Mouse (Mus musculus) kidney, embryonic 14.5 days (tissue): ENCODE results near the gene Dirc2. TPM values are rescaled to one million over a fixed set of nuclear protein-coding genes. Genes with fewer than 3 reads are reported as not detected.

ENCODE experiments used
- ATAC-seq: fragments of 200-750 bp; cut with Nextera tagmentation; 2 replicates; pipeline ENCODE4 v1.8.0; 2017; ENCODE audit warnings: moderate number of reproducible peaks, mild to moderate bottlenecking, moderate TSS enrichment, moderate library complexity; ENCODE audit not compliant: low FRiP score, low TSS enrichment
- H3K27ac ChIP-seq: fragments of 300-500 bp; sonication (generic); 2 replicates; pipeline ENCODE4 v1.5.1; 2014; ENCODE audit warnings: low read depth, mild to moderate bottlenecking, low read length, moderate library complexity, mixed read lengths
- H3K27me3 ChIP-seq: fragments of 300-500 bp; sonication (generic); 2 replicates; pipeline ENCODE4 v1.6.1; 2014; ENCODE audit warnings: mild to moderate bottlenecking, low read length; ENCODE audit not compliant: control insufficient read depth, insufficient read depth
- H3K36me3 ChIP-seq: fragments of 300-500 bp; sonication (generic); 2 replicates; pipeline ENCODE4 v1.6.1; 2014; ENCODE audit warnings: low read length, mixed read lengths; ENCODE audit not compliant: control insufficient read depth, insufficient read depth
- H3K4me1 ChIP-seq: fragments of 300-500 bp; sonication (generic); 2 replicates; pipeline ENCODE4 v1.6.1; 2014; ENCODE audit warnings: low read length, mixed read lengths; ENCODE audit not compliant: control insufficient read depth, insufficient read depth
- H3K4me2 ChIP-seq: fragments of 300-500 bp; sonication (generic); replicated peaks from 2 replicates; pipeline ENCODE4 v1.6.1; 2014; ENCODE audit warnings: low read depth, mild to moderate bottlenecking, low read length
- H3K4me3 ChIP-seq: fragments of 300-500 bp; sonication (generic); 2 replicates; pipeline ENCODE4 v1.5.1; 2014; ENCODE audit warnings: mild to moderate bottlenecking, low read length
- H3K9ac ChIP-seq: fragments of 300-500 bp; sonication (generic); 2 replicates; pipeline ENCODE4 v1.6.1; 2014; ENCODE audit warnings: low read depth, mild to moderate bottlenecking, low read length, moderate library complexity
- H3K9me3 ChIP-seq: fragments of 300-500 bp; sonication (generic); 2 replicates; pipeline ENCODE4 v1.6.1; 2016; ENCODE audit warnings: low read length; ENCODE audit not compliant: control insufficient read depth
- WGBS: fragments of 180-500 bp; shearing (Covaris S2); extraction: QIAGEN DNeasy Blood & Tissue Kit; methylation state at CpG from one replicate; pipeline ENCODE4 v1.1.7; 2014; 5-methylcytosine and 5-hydroxymethylcytosine counted together
- polyA plus RNA-seq: library from polyadenylated mRNA; unstranded; fragments of >200 nt; fragmentation: Nextera tagmentation; extraction: Ambion mirVana; gene quantifications from 2 replicates; pipeline ENCODE4 v1.2.1, GENCODE M21; 2014

Gene Dirc2
- 14.3 and 17.9 TPM in 2 replicates for polyA plus RNA-seq

DNA sequence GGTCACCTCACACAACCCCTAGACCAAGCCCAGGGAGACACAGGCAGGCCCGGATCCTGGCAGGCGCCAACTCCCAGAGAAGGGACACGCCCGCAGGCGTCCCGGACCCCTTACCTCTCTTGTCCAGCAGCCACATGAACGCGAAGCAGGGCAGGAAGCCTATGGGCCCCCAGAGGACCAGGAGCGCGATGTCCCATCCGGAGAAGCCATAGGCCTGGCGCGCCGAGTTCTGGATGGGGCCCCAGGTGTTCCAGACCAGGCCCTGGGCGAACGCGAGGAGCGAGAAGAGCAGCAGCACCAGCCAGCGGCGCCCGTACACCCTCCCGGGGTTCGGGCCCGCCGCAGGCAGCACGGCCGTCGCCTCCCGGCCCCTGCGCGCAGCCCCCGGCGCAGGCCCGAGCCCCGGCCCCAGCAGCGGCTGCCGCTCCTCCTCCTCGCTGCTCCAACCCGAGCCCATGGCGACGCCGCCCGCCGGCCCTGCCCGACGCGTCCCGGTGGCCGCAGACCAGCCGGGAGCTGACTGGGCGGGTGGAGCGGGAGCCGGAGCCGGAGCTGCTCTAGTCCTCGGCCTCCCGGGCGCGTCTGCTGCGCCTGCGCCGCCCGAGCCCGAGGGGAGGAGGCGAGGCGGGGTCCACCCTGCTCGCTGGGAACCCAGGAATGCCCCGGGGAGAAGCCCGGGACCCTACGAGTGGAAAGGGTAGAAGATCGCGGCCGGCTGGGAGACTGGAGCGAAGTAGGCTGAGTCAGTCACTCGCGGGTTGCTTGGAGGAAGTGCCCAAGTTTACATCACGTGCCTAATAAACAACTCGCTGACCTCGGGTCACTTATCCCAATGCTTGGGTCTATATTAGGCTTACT is at the start of gene Dirc2:
Gene Dirc2, minus strand, starts transcription at position 572 of the 858 bp plus-strand sequence.
- peaks cover 5% of the 10 kb centered on the region; the same call in 1 of the 2 replicates for H3K4me1 ChIP-seq
- WGBS, result under 1% methylated on average over 61 of the region's 78 CpGs
- 0 out of 2 replicates have a peak within 1 kb of the TSS, but pooled peaks have one; percentile 0 for H3K27ac ChIP-seq
- no peaks in the 10 kb centered on the region for H3K36me3 ChIP-seq
- H3K9ac ChIP-seq, result peak within 1 kb of the TSS; percentile 80
- ATAC-seq, result peak; percentile 86
- H3K9me3 ChIP-seq, result no peaks in the 10 kb centered on the region
- H3K4me2 ChIP-seq, result peak within 1 kb of the TSS; percentile 60
- no peaks in the 10 kb centered on the region for H3K27me3 ChIP-seq
- H3K4me3 ChIP-seq, result peak within 1 kb of the TSS; percentile 77

GRCm38 (mm10) chr16:35817255-35818089 is 48.3 kb upstream of the Dirc2 start:
- H3K27ac ChIP-seq, result no peak overlapping the region
- no peak overlapping the region for H3K4me2 ChIP-seq
- peaks cover 5% of the 10 kb centered on the region for H3K36me3 ChIP-seq
- no peak overlapping the region for H3K4me3 ChIP-seq
- no peaks in the 10 kb centered on the region for H3K27me3 ChIP-seq
- 37% methylated on average over 13 of the region's 13 CpGs for whole genome bisulfite sequencing
- H3K9me3 ChIP-seq, result no peaks in the 10 kb centered on the region
- no peak overlapping the region for H3K9ac ChIP-seq
- ATAC-seq, result peak; percentile 69; the same call in 1 of the 2 replicates
- H3K4me1 ChIP-seq, result 0 out of 2 replicates have a peak, but pooled peaks cover 3% of the 10 kb centered on the region

- no peaks in the 10 kb centered on the region for H3K27me3 ChIP-seq
- ATAC-seq, result no peak
- H3K9me3 ChIP-seq, result peaks cover 4% of the 10 kb centered on the region; the same call in 1 of the 2 replicates
- H3K9ac ChIP-seq, result no peak overlapping the region
- no peak overlapping the region for H3K27ac ChIP-seq
- H3K4me1 ChIP-seq, result 0 out of 2 replicates have a peak, but pooled peaks cover 3% of the 10 kb centered on the region
- H3K36me3 ChIP-seq, result peaks cover 3% of the 10 kb centered on the region
- H3K4me3 ChIP-seq, result no peak overlapping the region
- H3K4me2 ChIP-seq, result no peak overlapping the region
- WGBS, result 38% methylated on average over 3 of the region's 3 CpGs
These were observed 44.0 kb upstream of the Dirc2 start for GRCm38 (mm10) chr16:35813119-35813518.

- no peak overlapping the region for H3K4me3 ChIP-seq
- no peaks in the 10 kb centered on the region; the same call in 1 of the 2 replicates for H3K36me3 ChIP-seq
- no peak overlapping the region for H3K9ac ChIP-seq
- 100% methylated on average over 2 of the region's 2 CpGs for WGBS
- H3K4me2 ChIP-seq, result no peak overlapping the region
- 0 out of 2 replicates have a peak, but pooled peaks cover 3% of the 10 kb centered on the region for H3K4me1 ChIP-seq
- H3K27ac ChIP-seq, result no peak overlapping the region
- H3K27me3 ChIP-seq, result no peaks in the 10 kb centered on the region
- H3K9me3 ChIP-seq, result peaks cover 4% of the 10 kb centered on the region; the same call in 1 of the 2 replicates
- ATAC-seq, result no peak
These were observed 39.7 kb upstream of the Dirc2 start for GRCm38 (mm10) chr16:35808838-35809237.

- no peak for ATAC-seq
- H3K27ac ChIP-seq, result no peak overlapping the region
- no peak overlapping the region for H3K4me3 ChIP-seq
- H3K36me3 ChIP-seq, result no peaks in the 10 kb centered on the region; the same call in 1 of the 2 replicates
- WGBS, result 89% methylated on average over 4 of the region's 4 CpGs
- H3K4me2 ChIP-seq, result no peak overlapping the region
- no peaks in the 10 kb centered on the region for H3K27me3 ChIP-seq
- H3K9ac ChIP-seq, result no peak overlapping the region
- H3K9me3 ChIP-seq, result peaks cover 4% of the 10 kb centered on the region; the same call in 1 of the 2 replicates
- no peaks in the 10 kb centered on the region for H3K4me1 ChIP-seq
These were observed 38.5 kb upstream of the Dirc2 start for GRCm38 (mm10) chr16:35807663-35807992.

DNA sequence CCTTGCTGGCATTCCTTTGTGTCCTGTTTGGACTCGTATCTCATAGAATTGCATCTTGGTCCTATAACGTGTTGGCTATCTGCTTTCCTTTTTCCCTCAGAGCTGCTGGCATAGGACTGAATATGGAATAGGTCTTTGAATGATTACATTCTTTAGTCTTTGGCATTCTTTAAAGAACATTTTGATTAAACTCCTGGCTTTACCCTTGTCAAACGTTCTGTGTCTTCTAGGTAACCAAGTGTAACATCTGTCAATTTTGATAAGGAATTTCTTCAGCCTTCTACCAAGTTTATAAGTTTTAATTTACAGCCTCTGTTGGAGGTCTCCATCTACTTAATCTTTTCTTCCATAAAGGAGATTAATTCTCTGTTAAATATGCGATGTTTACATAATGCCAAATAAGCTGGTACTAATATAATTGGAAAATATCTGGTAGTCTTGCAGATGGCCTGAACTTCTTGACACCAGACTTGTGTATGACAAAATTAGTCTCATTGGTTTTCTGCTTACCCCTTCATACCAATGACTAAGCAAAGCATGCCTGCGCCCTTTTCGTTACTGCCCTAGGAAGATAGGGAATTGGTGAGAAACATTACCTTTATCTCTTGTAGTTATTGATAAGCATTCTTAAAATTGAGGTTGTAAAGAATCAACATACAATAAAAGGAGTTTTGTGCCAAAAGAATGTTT is 38.0 kb upstream of the Dirc2 start:
- Histone ChIP-seq H3K9me3 (peaks cover 4% of the 10 kb centered on the region; the same call in 1 of the 2 replicates), H3K4me3 (no peak overlapping the region), H3K36me3 (no peaks in the 10 kb centered on the region; the same call in 1 of the 2 replicates), H3K27me3 (no peaks in the 10 kb centered on the region), H3K4me1 (no peaks in the 10 kb centered on the region), H3K27ac (no peak overlapping the region), H3K9ac (no peak overlapping the region), H3K4me2 (no peak overlapping the region)
- no peak for ATAC-seq
- 96% methylated on average over 6 of the region's 6 CpGs for WGBS

- H3K9ac ChIP-seq, result no peak overlapping the region
- peaks cover under 1% of the 10 kb centered on the region; the same call in 1 of the 2 replicates for H3K9me3 ChIP-seq
- H3K27me3 ChIP-seq, result no peaks in the 10 kb centered on the region
- ATAC-seq, result no peak
- no peak overlapping the region for H3K4me2 ChIP-seq
- no peaks in the 10 kb centered on the region for H3K4me1 ChIP-seq
- H3K27ac ChIP-seq, result no peak overlapping the region
- H3K36me3 ChIP-seq, result no peaks in the 10 kb centered on the region; the same call in 1 of the 2 replicates
- WGBS, result 87% methylated on average over 4 of the region's 4 CpGs
- no peak overlapping the region for H3K4me3 ChIP-seq
These were observed 34.6 kb upstream of the Dirc2 start for GRCm38 (mm10) chr16:35803723-35804122.

DNA sequence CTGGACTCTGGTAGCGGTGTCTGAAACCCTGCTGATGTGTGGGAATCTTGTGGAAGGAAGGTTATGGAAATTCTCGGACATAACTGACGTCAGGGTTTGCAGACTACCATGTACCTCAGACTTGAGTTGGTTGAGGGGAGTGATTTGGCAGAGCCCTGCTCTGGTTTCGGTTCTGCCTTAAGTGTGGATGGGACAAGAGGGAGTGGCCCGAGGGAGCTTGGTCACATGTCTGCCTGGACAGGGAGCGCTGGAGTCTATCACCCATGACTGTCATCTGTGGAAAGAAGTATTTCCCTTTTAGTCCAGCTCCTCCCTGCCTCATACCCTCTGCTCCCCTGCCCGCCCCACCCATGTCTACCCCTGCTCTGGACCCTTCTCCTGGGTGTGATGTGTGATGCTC is 33.0 kb upstream of the Dirc2 start:
- H3K36me3 ChIP-seq, result no peaks in the 10 kb centered on the region; the same call in 1 of the 2 replicates
- no peak overlapping the region for H3K27ac ChIP-seq
- WGBS, result 81% methylated on average over 7 of the region's 7 CpGs
- no peaks in the 10 kb centered on the region for H3K9me3 ChIP-seq
- H3K27me3 ChIP-seq, result no peaks in the 10 kb centered on the region
- H3K9ac ChIP-seq, result no peak overlapping the region
- H3K4me1 ChIP-seq, result no peaks in the 10 kb centered on the region
- no peak for ATAC-seq
- H3K4me3 ChIP-seq, result no peak overlapping the region
- H3K4me2 ChIP-seq, result no peak overlapping the region
